Comparison of ENCODE assay signal across 16 mouse cellular contexts in the genomic region with DNA sequence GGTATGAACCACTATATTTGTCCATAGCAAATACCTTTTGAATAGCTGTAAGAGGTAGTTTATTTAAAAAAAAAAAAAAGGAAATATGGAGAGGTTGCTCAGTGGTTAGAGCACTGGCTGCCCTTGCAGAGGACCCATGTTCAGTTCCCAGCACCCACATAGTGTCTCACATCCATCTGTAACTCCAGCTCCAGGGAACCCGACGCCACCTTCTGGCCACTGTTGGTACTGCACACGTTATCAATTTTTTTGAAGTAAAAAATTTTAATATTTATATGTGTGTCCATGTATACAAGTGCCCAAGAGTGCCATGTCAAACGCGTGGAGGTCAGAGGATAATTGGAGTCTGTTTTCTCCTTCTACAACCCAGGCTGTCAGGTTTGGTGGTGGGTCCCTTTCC.
A peak's percentile ranks its signal among the peaks of the same experiment; 100 is the strongest.
DNase-seq lines count a peak whose midpoint lies in the region; ATAC-seq and TF ChIP-seq lines count a peak whose summit lies in the region.
"Had no signal": no experiment of that assay in that cellular context is flagged by ENCODE, and none has a peak within 500 bp of the region (broad histone marks: within the 10 kb centered on the region; RNA-seq: fewer than 3 reads in every experiment).

No protein-coding gene starts in this region.

- peak; percentile 19 for TF ChIP-seq RAD21 in CH12.LX (IDR thresholded peaks at IDR 0.05; ENCODE audit: low read depth, low read length)

- H3K27me3 ChIP-seq in cerebellum, adult 2 months (ENCODE audit: control insufficient read depth, insufficient read depth, low read length) = no peaks in the 10 kb centered on the region
- no peaks in the 10 kb centered on the region for H3K27me3 ChIP-seq in CH12.LX (replicated peaks)
- H3K27me3 ChIP-seq in forebrain, embryonic 12.5 days = no peaks in the 10 kb centered on the region
- H3K27me3 ChIP-seq: hindbrain, embryonic 12.5 days; kidney, embryonic 15.5 days; liver, embryonic 13.5 days had no signal

- no peak for TF ChIP-seq EP300 in CH12.LX (IDR thresholded peaks at IDR 0.05; ENCODE audit: low read length)

- in situ Hi-C loops in CH12.LX (cut with MboI; ENCODE audit: low pct_ligation_motif_present, low pct_unique_long_range_greater_than_20kb, low sequenced_read_pairs) = no loop called here

- TF ChIP-seq POLR2A in cerebellum, adult 2 months (IDR thresholded peaks at IDR 0.05; ENCODE audit: borderline replicate concordance, insufficient read depth, low read length) = no peak
- no peak for TF ChIP-seq POLR2A in CH12.LX (IDR thresholded peaks at IDR 0.05; ENCODE audit: low read depth, low read length)
- TF ChIP-seq POLR2A in cortical plate, adult 2 months (IDR thresholded peaks at IDR 0.05; ENCODE audit: extremely low read depth, insufficient read depth, low read length) = no peak

- WGBS in cerebellum, adult 2 months = 69% methylated on average over 5 of the region's 5 CpGs
- WGBS in forebrain, embryonic 12.5 days = 67% methylated on average over 5 of the region's 5 CpGs

- TF ChIP-seq CTCF in cerebellum, adult 2 months (IDR thresholded peaks at IDR 0.05; ENCODE audit: borderline replicate concordance, insufficient read depth, low read depth, low read length) = peak; percentile 62
- peak; percentile 60 for TF ChIP-seq CTCF in left cerebral cortex, adult 2 months (IDR thresholded peaks at IDR 0.05)
- TF ChIP-seq CTCF in CH12.LX (conservative IDR thresholded peaks at IDR 0.05 in 1 of 2, IDR thresholded peaks at IDR 0.05 in 1 of 2; ENCODE audit: low read depth in 2 of 2, low read length in 2 of 2) = peak; percentile 45 to 50; a peak in 3 of 4 replicates
- TF ChIP-seq CTCF in cortical plate, adult 2 months (IDR thresholded peaks at IDR 0.05; ENCODE audit: extremely low read depth, insufficient read depth, low read length) = peak; percentile 41

- no peak for ATAC-seq in forebrain, embryonic 12.5 days (ENCODE audit: low FRiP score)

- H3K4me3 ChIP-seq in cerebellum, adult 2 months (replicated peaks; ENCODE audit: insufficient read depth, low read depth, low read length) = no peak overlapping the region
- no peak overlapping the region for H3K4me3 ChIP-seq in left cerebral cortex, adult 2 months
- H3K4me3 ChIP-seq in CH12.LX (replicated peaks in 1 of 3; ENCODE audit: low read depth in 2 of 3, low read length in 2 of 3, poor library complexity in 1 of 3) = no peak overlapping the region
- H3K4me3 ChIP-seq in cortical plate, adult 2 months (ENCODE audit: insufficient read depth, low read length) = no peak overlapping the region
- H3K4me3 ChIP-seq in forebrain, embryonic 12.5 days (replicated peaks) = no peak overlapping the region
- H3K4me3 ChIP-seq: erythroblast, embryonic 14.5 days; heart, embryonic 10.5 days; hindbrain, embryonic 12.5 days; kidney, embryonic 15.5 days; liver, embryonic 13.5 days; megakaryocyte, embryonic 14.5 days had no signal

- no peak overlapping the region for H3K4me2 ChIP-seq in CH12.LX (ENCODE audit: insufficient read depth, low read depth, poor library complexity, severe bottlenecking)
- H3K4me2 ChIP-seq in forebrain, embryonic 12.5 days = no peak overlapping the region
- H3K4me2 ChIP-seq: hindbrain, embryonic 12.5 days; kidney, embryonic 15.5 days; liver, embryonic 13.5 days had no signal

- intact Hi-C loops in left cerebral cortex, adult 2 months (cut with DNase I) = no loop called here

- no peaks in the 10 kb centered on the region for H3K36me3 ChIP-seq in CH12.LX (replicated peaks in 1 of 2; ENCODE audit: control insufficient read depth in 1 of 2, insufficient read depth in 1 of 2, low read length in 1 of 2)
- peaks cover 9% of the 10 kb centered on the region; the same call in 1 of the 2 replicates for H3K36me3 ChIP-seq in forebrain, embryonic 12.5 days (replicated peaks)
- H3K36me3 ChIP-seq: liver, embryonic 13.5 days had no signal

- no peak overlapping the region for H3K27ac ChIP-seq in cerebellum, adult 2 months (ENCODE audit: insufficient read depth, low read length)
- no peak overlapping the region for H3K27ac ChIP-seq in left cerebral cortex, adult 2 months
- H3K27ac ChIP-seq in CH12.LX (ENCODE audit: insufficient read depth, low read depth) = no peak overlapping the region
- no peak overlapping the region for H3K27ac ChIP-seq in cortical plate, adult 2 months (ENCODE audit: insufficient read depth, low read length)
- H3K27ac ChIP-seq in forebrain, embryonic 12.5 days = no peak overlapping the region
- H3K27ac ChIP-seq: hindbrain, embryonic 12.5 days; kidney, embryonic 15.5 days; liver, embryonic 13.5 days had no signal

- peaks cover 35% of the 10 kb centered on the region for H3K4me1 ChIP-seq in cerebellum, adult 2 months (ENCODE audit: control insufficient read depth, insufficient read depth, low read length)
- no peaks in the 10 kb centered on the region for H3K4me1 ChIP-seq in CH12.LX (ENCODE audit: control insufficient read depth in 1 of 2, insufficient read depth in 2 of 2)
- H3K4me1 ChIP-seq in cortical plate, adult 2 months (ENCODE audit: control insufficient read depth, insufficient read depth, low read length) = peaks cover 4% of the 10 kb centered on the region
- H3K4me1 ChIP-seq in forebrain, embryonic 12.5 days = peaks cover 28% of the 10 kb centered on the region

- no peaks in the 10 kb centered on the region for H3K79me2 ChIP-seq in CH12.LX (replicated peaks; ENCODE audit: control insufficient read depth, extremely low read depth, insufficient read depth, poor library complexity, severe bottlenecking)

- H3K9ac ChIP-seq in CH12.LX (ENCODE audit: insufficient read depth, low read depth) = no peak overlapping the region
- no peak overlapping the region for H3K9ac ChIP-seq in forebrain, embryonic 12.5 days
- H3K9ac ChIP-seq: hindbrain, embryonic 12.5 days; kidney, embryonic 15.5 days; liver, embryonic 13.5 days had no signal

- H3K9me3 ChIP-seq in CH12.LX (replicated peaks; ENCODE audit: low read length) = peaks cover 14% of the 10 kb centered on the region
- peaks cover 4% of the 10 kb centered on the region; the same call in 1 of the 2 replicates for H3K9me3 ChIP-seq in forebrain, embryonic 12.5 days
- H3K9me3 ChIP-seq: heart, embryonic 10.5 days; hindbrain, embryonic 12.5 days had no signal

- DNase-seq in cerebellum, adult 2 months = peak in 1 of 2 experiments; percentile 24
- DNase-seq in cerebellum, adult 18-20 months = no peak
- DNase-seq in left cerebral cortex, adult 2 months (ENCODE audit: extremely low spot score in 1 of 2, low spot score in 2 of 2) = no peak
- no peak for DNase-seq in left cerebral cortex, adult 11 months (ENCODE audit: low spot score)
- no peak for DNase-seq in CH12.LX (ENCODE audit: extremely low read depth)
- DNase-seq in thymus, postnatal 4 days = no peak
- DNase-seq: adrenal gland, postnatal 36 days; liver, embryonic 13.5 days; thymus, postnatal 14 days had no signal

- dilution Hi-C loops in CH12.LX (cut with MboI; ENCODE audit: extremely low pct_ligation_motif_present, extremely low pct_unique_long_range_greater_than_20kb, low sequenced_read_pairs) = no loop called here

TF ChIP-seq in CH12.LX, 34 proteins besides CTCF, POLR2A, EP300 and RAD21:
- peak; percentile 38; the same call in 1 of the 2 replicates for TF ChIP-seq SMC3 (IDR thresholded peaks at IDR 0.05; ENCODE audit: low read depth, low read length)
- no peak for TF ChIP-seq TCF12 (IDR thresholded peaks at IDR 0.05; ENCODE audit: low read depth, low read length)
